Mouse (Mus musculus): ENCODE data around the gene Cish.

Gene Cish

GRCm38 (mm10) chr9:107288105-107288650, 7.6 kb upstream of the Cish start:
- POLR2A ChIA-PET = interaction anchor here in 3 of 4 experiments (1.0 to 2.7 kb wide), 11 partner anchors 8 to 466 kb away, joined by 3 to 27 read pairs (median 4); partner anchors contain the start of genes 6430571L13Rik (in 1 of the 3), Manf (in 1 of the 3) and Tusc2 (in 1 of the 3)
- CTCF ChIA-PET = interaction anchor here in 3 of 4 experiments (0.7 to 3.8 kb wide), 6 partner anchors 8 to 881 kb away, joined by 3 to 28 read pairs (median 5); partner anchors contain the start of gene Rbm15b (in 1 of the 3)

GRCm38 (mm10) chr9:107288711-107289110, 7.1 kb upstream of the Cish start:
- POLR2A ChIA-PET = interaction anchor here in 3 of 4 experiments (0.5 to 2.7 kb wide), 13 partner anchors 9 to 466 kb away, joined by 3 to 27 read pairs (median 4); partner anchors contain the start of genes 6430571L13Rik (in 1 of the 3), Hyal1 (in 1 of the 3), Manf (in 1 of the 3) and Tusc2 (in 1 of the 3)
- CTCF ChIA-PET = interaction anchor here in 3 of 4 experiments (0.6 to 3.8 kb wide), 9 partner anchors 9 to 1734 kb away, joined by 3 to 28 read pairs (median 3); partner anchors contain the start of genes Acy1 (in 1 of the 3) and Rbm15b (in 1 of the 3)

GRCm38 (mm10) chr9:107289211-107290076, 6.4 kb upstream of the Cish start, which contains the start of gene Mapkapk3:
TSS of gene Mapkapk3 (minus strand) at chr9:107289877.
- ChIA-PET CTCF (interaction anchor here (0.5 to 3.8 kb wide), 28 partner anchors 9 to 1735 kb away, joined by 3 to 28 read pairs (median 4); partner anchors contain the start of genes 6430571L13Rik (in 1 of the 4), Acy1 (in 1 of the 4), Manf (in 1 of the 4) and Rbm15b (in 1 of the 4)), POLR2A (interaction anchor here in 3 of 4 experiments (0.5 to 2.7 kb wide), 29 partner anchors 9 to 467 kb away, joined by 3 to 27 read pairs (median 3); partner anchors contain the start of genes Rbm15b (in 3 of the 3), Manf (in 2 of the 3), 6430571L13Rik (in 1 of the 3) and Hyal1 (in 1 of the 3))

GRCm38 (mm10) chr9:107290897-107291296, 4.9 kb upstream of the Cish start:
- POLR2A ChIA-PET = interaction anchor here in 2 of 4 experiments (0.6 to 2.7 kb wide), 5 partner anchors 12 to 399 kb away, joined by 3 to 27 read pairs (median 4); partner anchors contain the start of gene Manf (in 1 of the 2)

GRCm38 (mm10) chr9:107294249-107294648, 1.6 kb upstream of the Cish start:
- CTCF ChIA-PET = interaction anchor here in 2 of 4 experiments (0.9 to 3.7 kb wide), 6 partner anchors 10 to 306 kb away, joined by 3 to 22 read pairs (median 6); partner anchors contain the start of gene 6430571L13Rik (in 1 of the 2)

More at GRCm38 (mm10) chr9:107290897-107291296, 4.9 kb upstream of the Cish start:
- CTCF ChIA-PET = interaction anchor here in 2 of 4 experiments (0.6 to 3.8 kb wide), 6 partner anchors 11 to 400 kb away, joined by 3 to 28 read pairs (median 8); no protein-coding TSS in a partner anchor

GRCm38 (mm10) chr9:107295616-107296015, 210 bp upstream of the Cish start:
- ChIA-PET CTCF (interaction anchor here (0.5 to 4.6 kb wide), 12 partner anchors 33 to 937 kb away, joined by 3 to 22 read pairs (median 4); no protein-coding TSS in a partner anchor), POLR2A (interaction anchor here in 3 of 4 experiments (1.0 to 2.6 kb wide), 16 partner anchors 13 to 405 kb away, joined by 3 to 15 read pairs (median 6); partner anchors contain the start of genes 6430571L13Rik (in 2 of the 3) and Manf (in 2 of the 3))

More at GRCm38 (mm10) chr9:107294249-107294648, 1.6 kb upstream of the Cish start:
- POLR2A ChIA-PET = interaction anchor here in 1 of 4 experiments (1.4 kb wide), 1 partner anchor 21 kb away, joined by 5 read pairs; no protein-coding TSS in a partner anchor

- POLR2A ChIA-PET = interaction anchor here in 3 of 4 experiments (0.6 to 2.6 kb wide), 46 partner anchors 9 to 538 kb away, joined by 3 to 21 read pairs (median 5); partner anchors contain the start of genes Manf (in 3 of the 3), 6430571L13Rik (in 2 of the 3), Hyal1 (in 2 of the 3) and Hemk1 (in 1 of the 3)
- CTCF ChIA-PET = interaction anchor here in 3 of 4 experiments (0.5 to 4.6 kb wide), 23 partner anchors 31 to 820 kb away, joined by 3 to 22 read pairs (median 4); partner anchors contain the start of genes 6430571L13Rik (in 2 of the 3) and Parp3 (in 1 of the 3)
Observed at GRCm38 (mm10) chr9:107296041-107296440, 215 bp downstream of the Cish start.

GRCm38 (mm10) chr9:107296501-107296965, 707 bp downstream of the Cish start:
- ChIA-PET POLR2A (interaction anchor here in 3 of 4 experiments (0.5 to 2.6 kb wide), 56 partner anchors 9 to 814 kb away, joined by 3 to 21 read pairs (median 4); partner anchors contain the start of genes Manf (in 3 of the 3), 6430571L13Rik (in 2 of the 3), Hyal1 (in 2 of the 3) and Hemk1 (in 1 of the 3)), CTCF (interaction anchor here in 3 of 4 experiments (0.5 to 4.6 kb wide), 27 partner anchors 28 to 820 kb away, joined by 3 to 22 read pairs (median 4); partner anchors contain the start of genes 6430571L13Rik (in 2 of the 3) and Parp3 (in 1 of the 3))

- CTCF ChIA-PET = interaction anchor here in 3 of 4 experiments (0.5 to 4.6 kb wide), 26 partner anchors 27 to 946 kb away, joined by 3 to 22 read pairs (median 4); partner anchors contain the start of genes 6430571L13Rik (in 2 of the 3) and Parp3 (in 1 of the 3)
- POLR2A ChIA-PET = interaction anchor here in 3 of 4 experiments (0.5 to 2.6 kb wide), 49 partner anchors 9 to 814 kb away, joined by 3 to 21 read pairs (median 5); partner anchors contain the start of genes Manf (in 3 of the 3), 6430571L13Rik (in 2 of the 3), Hyal1 (in 2 of the 3) and Hemk1 (in 1 of the 3)
Observed at GRCm38 (mm10) chr9:107297059-107297458, 1.2 kb downstream of the Cish start.

GRCm38 (mm10) chr9:107297658-107298057, 1.8 kb downstream of the Cish start:
- POLR2A ChIA-PET = interaction anchor here in 3 of 4 experiments (0.7 to 2.6 kb wide), 12 partner anchors 8 to 407 kb away, joined by 3 to 21 read pairs (median 7); partner anchors contain the start of genes Manf (in 3 of the 3) and 6430571L13Rik (in 1 of the 3)
- CTCF ChIA-PET = interaction anchor here in 3 of 4 experiments (0.6 to 4.6 kb wide), 6 partner anchors 38 to 947 kb away, joined by 3 to 19 read pairs (median 4); no protein-coding TSS in a partner anchor

GRCm38 (mm10) chr9:107298059-107298780, 2.4 kb downstream of the Cish start:
- ChIA-PET POLR2A (interaction anchor here in 3 of 4 experiments (0.6 to 1.0 kb wide), 5 partner anchors 8 to 62 kb away, joined by 3 to 4 read pairs (median 4); no protein-coding TSS in a partner anchor), CTCF (interaction anchor here in 2 of 4 experiments (0.6 to 4.6 kb wide), 4 partner anchors 9 to 59 kb away, joined by 4 to 19 read pairs (median 5); partner anchors contain the start of gene Mapkapk3 (in 1 of the 2))

- ChIA-PET POLR2A (interaction anchor here in 3 of 4 experiments (0.6 to 1.3 kb wide), 7 partner anchors 14 to 243 kb away, joined by 3 to 4 read pairs (median 3); partner anchors contain the start of genes Cyb561d2 (in 1 of the 3) and Nprl2 (in 1 of the 3)), CTCF (interaction anchor here in 2 of 4 experiments (0.6 to 4.6 kb wide), 3 partner anchors 9 to 146 kb away, joined by 4 to 19 read pairs (median 6); partner anchors contain the start of gene Mapkapk3 (in 1 of the 2))
Observed at GRCm38 (mm10) chr9:107298876-107299275, 3.0 kb downstream of the Cish start.

GRCm38 (mm10) chr9:107299783-107300182, 4.0 kb downstream of the Cish start:
- CTCF ChIA-PET = interaction anchor here in 2 of 4 experiments (1.4 to 4.6 kb wide), 3 partner anchors 10 to 57 kb away, joined by 4 to 19 read pairs (median 6); partner anchors contain the start of gene Mapkapk3 (in 1 of the 2)
- POLR2A ChIA-PET = interaction anchor here in 2 of 4 experiments (0.6 to 1.3 kb wide), 3 partner anchors 41 to 242 kb away, joined by 3 to 4 read pairs (median 3); partner anchors contain the start of genes Cyb561d2 (in 1 of the 2) and Nprl2 (in 1 of the 2)

GRCm38 (mm10) chr9:107300224-107300973, 4.6 kb downstream of the Cish start:
- POLR2A ChIA-PET = no interaction called here
- CTCF ChIA-PET = interaction anchor here in 2 of 4 experiments (1.4 to 1.6 kb wide), 2 partner anchors 11 to 36 kb away, joined by 4 to 6 read pairs; partner anchors contain the start of gene Mapkapk3 (in 1 of the 2)
